ENCODE assay signal across 8 mouse cellular contexts in genomic region chr15:85335671-85336300, GRCm38 (mm10). TPM values are rescaled to one million over a fixed set of nuclear protein-coding genes. Genes with fewer than 3 reads are reported as not detected.
DNase-seq lines count a peak whose midpoint lies in the region; ATAC-seq and TF ChIP-seq lines count a peak whose summit lies in the region.

Atxn10 (plus strand) TSS chr15:85336245.

- TF ChIP-seq CTCF in lung, adult 2 months (IDR thresholded peaks at IDR 0.05; ENCODE audit: insufficient read depth, low read length): no peak

- peak within 1 kb of the TSS; percentile 98 for H3K27ac ChIP-seq in neural tube, embryonic 13.5 days (replicated peaks)

- WGBS in lung, adult 2 months: 15% methylated on average over 18 of the region's 19 CpGs
- WGBS in neural tube, embryonic 13.5 days: 9% methylated on average over 18 of the region's 19 CpGs

- peak within 1 kb of the TSS; percentile 80 for H3K4me2 ChIP-seq in neural tube, embryonic 13.5 days

- no peaks in the 10 kb centered on the region for H3K36me3 ChIP-seq in erythroblast, embryonic 14.5 days (ENCODE audit: control insufficient read depth)
- H3K36me3 ChIP-seq in neural tube, embryonic 13.5 days: no peaks in the 10 kb centered on the region

- no peaks in the 10 kb centered on the region for H3K9me3 ChIP-seq in erythroblast, embryonic 14.5 days (ENCODE audit: control insufficient read depth, low read length)
- no peaks in the 10 kb centered on the region for H3K9me3 ChIP-seq in neural tube, embryonic 13.5 days

- H3K4me3 ChIP-seq in lung, adult 2 months (replicated peaks; ENCODE audit: extremely low read depth, low read depth, low read length): peak within 1 kb of the TSS; percentile 56
- H3K4me3 ChIP-seq in erythroblast, embryonic 14.5 days (replicated peaks): peak within 1 kb of the TSS; percentile 75
- peak within 1 kb of the TSS; percentile 75 for H3K4me3 ChIP-seq in neural tube, embryonic 13.5 days

- no peak for ATAC-seq in activated CD4-positive, CD25-positive, alpha-beta regulatory T cell, adult 4 months
- peak; percentile 33 for ATAC-seq in neural tube, embryonic 13.5 days (ENCODE audit: low read depth)

- H3K4me1 ChIP-seq in lung, adult 2 months (ENCODE audit: control insufficient read depth, insufficient read depth, low read length): peaks cover 6% of the 10 kb centered on the region; the same call in 1 of the 2 replicates
- H3K4me1 ChIP-seq in erythroblast, embryonic 14.5 days (ENCODE audit: control insufficient read depth): peaks cover 22% of the 10 kb centered on the region
- H3K4me1 ChIP-seq in neural tube, embryonic 13.5 days (replicated peaks): peaks cover 35% of the 10 kb centered on the region

- no peaks in the 10 kb centered on the region for H3K27me3 ChIP-seq in erythroblast, embryonic 14.5 days (ENCODE audit: control insufficient read depth)
- no peaks in the 10 kb centered on the region for H3K27me3 ChIP-seq in neural tube, embryonic 13.5 days

- DNase-seq in lung, adult 2 months: no peak
- DNase-seq in lung, postnatal 14 days: no peak
- peak; percentile 7 to 35 for DNase-seq in heart, postnatal 10 days
- peak; percentile 20 for DNase-seq in left cerebral cortex, postnatal 4 days
- DNase-seq in spleen, postnatal 14 days (ENCODE audit: low spot score in 2 of 2): no peak

- peak within 1 kb of the TSS; percentile 83 for H3K9ac ChIP-seq in neural tube, embryonic 13.5 days

- TF ChIP-seq POLR2A in lung, adult 2 months (IDR thresholded peaks at IDR 0.05; ENCODE audit: borderline replicate concordance, extremely low read depth, low read depth, low read length): no peak

- intact Hi-C loops in heart, postnatal 10 days (cut with DNase I): no loop called here
- intact Hi-C loops in left cerebral cortex, postnatal 4 days (cut with DNase I): no loop called here

RNA-seq across cellular contexts. Expression of gene Atxn10, which starts in this region (rescaled TPM):
- 116 and 131 TPM in 2 replicates for polyA plus RNA-seq in lung, adult 2 months (2012; rRNA removed)
- polyA plus RNA-seq in activated CD4-positive, CD25-positive, alpha-beta regulatory T cell, adult 4 months (2017; shearing (Covaris generic)): 100 to 1,000 TPM; 119 to 138 TPM
- 1.5 and 1.6 TPM in 2 replicates for polyA plus RNA-seq in erythroblast, embryonic 14.5 days (2012)
- 100 to 1,000 TPM; 104 to 114 TPM for total RNA-seq in heart, postnatal 10 days (2021)
- 100 to 1,000 TPM; 388 to 389 TPM for total RNA-seq in left cerebral cortex, postnatal 4 days (2021)
- polyA plus RNA-seq in neural tube, embryonic 13.5 days (2015; fragmentation: Nextera tagmentation; extraction: Ambion mirVana): 496 and 516 TPM in 2 replicates

Comparison
In these comparisons a context has a peak if more than half of its experiments do, and no peak if none do; other contexts are left out.
1. RNA of gene Atxn10 (polyA plus RNA-seq): 496 to 516 TPM in neural tube, embryonic 13.5 days, 119 to 138 TPM in activated CD4-positive, CD25-positive, alpha-beta regulatory T cell, adult 4 months and 116 to 131 TPM in lung, adult 2 months; 1.5 to 1.6 TPM in erythroblast, embryonic 14.5 days; every median in the first group is over 10 times any median in the second.
2. DNase-seq: peak in heart, postnatal 10 days (2 of 2) and left cerebral cortex, postnatal 4 days (single experiment); none in lung, adult 2 months (single experiment), lung, postnatal 14 days (single experiment) and spleen, postnatal 14 days (0 of 2).
3. Peak in every context shown above with its lines, with median percentiles within 50 percentile points of each other: H3K4me3 ChIP-seq.